Mouse (Mus musculus): ENCODE data around the gene Arhgap10.

DNA sequence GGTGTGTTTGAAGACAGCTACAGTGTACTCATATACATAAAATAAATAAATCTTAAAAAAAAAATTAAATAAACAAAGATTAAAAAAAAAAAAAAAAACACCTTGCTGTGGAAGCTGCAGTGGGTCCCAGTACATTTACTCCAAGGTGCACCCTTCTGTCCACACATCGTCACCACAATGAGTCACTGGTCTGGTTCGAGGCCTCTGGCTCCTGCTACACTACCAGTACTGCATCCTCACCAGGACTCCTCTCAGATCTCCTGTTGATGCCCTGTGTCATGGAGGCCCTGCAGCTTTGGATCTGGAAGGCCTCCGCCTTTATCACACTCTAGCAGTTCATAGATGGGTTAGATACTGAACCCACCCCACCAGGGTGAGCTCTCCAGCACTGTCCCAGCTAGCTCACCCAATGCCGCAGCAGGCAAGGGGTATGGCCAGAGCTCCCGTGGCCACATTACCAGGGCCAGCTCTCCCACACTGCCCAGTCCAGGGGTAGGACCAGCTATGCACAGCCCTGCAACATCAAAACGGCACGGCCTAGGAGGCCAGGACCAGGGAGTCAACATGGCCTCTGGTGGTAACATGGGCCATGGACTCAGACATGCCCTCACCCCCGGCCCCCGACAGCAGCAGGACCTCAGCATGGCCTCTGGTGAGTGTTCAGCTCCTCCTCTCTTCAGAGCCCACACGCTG, 26.4 kb downstream of the Arhgap10 start:
- TF ChIP-seq CTCF (IDR thresholded peaks at IDR 0.05; ENCODE audit: extremely low read depth, insufficient read depth, low read length): no peak
- TF ChIP-seq POLR2A (IDR thresholded peaks at IDR 0.05; ENCODE audit: extremely low read depth, insufficient read depth, low read length): no peak
